Comparison of ENCODE assay signal across 11 mouse cellular contexts in the genomic region with DNA sequence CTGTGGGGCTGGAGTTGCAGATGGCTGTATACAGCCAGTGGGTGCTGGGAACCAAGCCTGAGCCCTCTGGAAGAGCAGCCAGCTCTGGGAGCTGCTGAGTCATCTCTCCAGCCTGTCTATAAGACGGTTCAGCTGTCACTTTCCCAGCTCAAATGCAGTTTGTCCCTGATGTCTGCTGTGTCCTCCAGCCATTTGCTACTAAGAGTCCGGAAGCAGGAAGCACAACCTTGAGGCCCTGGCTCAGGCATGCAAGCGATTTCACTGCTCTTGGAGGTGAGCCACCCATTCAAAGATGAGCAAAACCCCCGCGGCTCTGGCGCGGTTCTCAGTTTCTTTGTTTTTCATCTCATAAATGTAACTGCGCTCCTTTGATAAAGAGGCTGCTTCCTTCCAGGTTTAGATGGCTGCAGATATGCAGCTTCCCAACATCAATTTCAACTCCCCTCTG. TPM values are rescaled to one million over a fixed set of nuclear protein-coding genes. Genes with fewer than 3 reads are reported as not detected.
A peak's percentile ranks its signal among the peaks of the same experiment; 100 is the strongest.
DNase-seq lines count a peak whose midpoint lies in the region; ATAC-seq lines count a peak whose summit lies in the region.
"Had no signal": no experiment of that assay in that cellular context is flagged by ENCODE, and none has a peak within 500 bp of the region (broad histone marks: within the 10 kb centered on the region; RNA-seq: fewer than 3 reads in every experiment).

No protein-coding gene starts in this region.

- peak; percentile 42 for ATAC-seq in granulocyte monocyte progenitor cell, adult 5-6 weeks (replicated peaks; ENCODE audit: poor library complexity, severe bottlenecking)
- ATAC-seq: hindbrain, embryonic 16.5 days had no signal

- DNase-seq in adrenal gland, adult (ENCODE audit: inconsistent age in 2 of 2, low spot score in 1 of 2) = peak; percentile 21 to 65
- no peak for DNase-seq in adrenal gland, postnatal 25 days
- DNase-seq in ES-CJ7 (ENCODE audit: low read depth, low spot score) = peak; percentile 15
- peak; percentile 64 for DNase-seq in naive thymus-derived CD4-positive, alpha-beta T cell, adult 2 months (ENCODE audit: low read depth)
- no peak for DNase-seq in cerebellum, adult 11-12 months
- DNase-seq in spleen, adult 18-20 months = no peak
- DNase-seq in urinary bladder, adult 18-20 months (ENCODE audit: low spot score in 2 of 2) = no peak
- DNase-seq: layer of hippocampus, adult 9-11 months; lung, embryonic 14.5 days had no signal

RNA-seq across cellular contexts. Expression of a gene that starts 17.2 kb away (rescaled TPM):
- 73.8 and 79.5 TPM in 2 replicates for total RNA-seq in adrenal gland, postnatal 25 days (2021)
- total RNA-seq in granulocyte monocyte progenitor cell, adult 5-6 weeks (2014; fragmentation: Nextera tagmentation) = 24.6 and 28.4 TPM in 2 replicates
- 58.6 and 62.2 TPM in 2 replicates for total RNA-seq in granulocyte monocyte progenitor cell, adult 5-6 weeks (2017)

Comparison
In these comparisons a context has a peak if more than half of its experiments do, and no peak if none do; other contexts are left out.
1. DNase-seq: peak in adrenal gland, adult (2 of 2), ES-CJ7 (single experiment) and naive thymus-derived CD4-positive, alpha-beta T cell, adult 2 months (single experiment); none in adrenal gland, postnatal 25 days (single experiment), cerebellum, adult 11-12 months (single experiment), spleen, adult 18-20 months (0 of 2) and urinary bladder, adult 18-20 months (0 of 2).